9 mouse cellular contexts compared by ENCODE assay signal in the genomic region with DNA sequence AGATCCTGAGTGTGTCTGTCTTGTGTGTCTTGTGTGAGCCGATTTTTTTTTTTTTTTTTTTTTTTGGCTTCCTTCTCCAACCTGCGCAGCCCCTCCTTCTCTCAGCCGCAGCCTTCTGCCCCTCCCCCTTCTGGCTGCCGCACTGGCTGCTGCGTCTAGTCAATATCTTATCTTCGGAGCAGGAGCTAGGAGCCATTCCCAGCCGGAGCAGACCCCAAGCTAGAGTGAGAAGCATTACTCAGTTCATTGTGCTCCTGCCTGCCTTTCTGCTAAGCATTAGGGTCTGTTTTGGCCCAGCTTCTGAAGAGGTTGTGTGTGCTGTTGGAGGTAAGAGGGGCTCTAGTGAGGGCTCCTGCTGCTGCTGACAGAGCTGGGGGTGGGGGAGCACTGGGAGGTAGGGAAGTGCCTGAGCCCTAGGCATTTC. TPM values are rescaled to one million over a fixed set of nuclear protein-coding genes. Genes with fewer than 3 reads are reported as not detected.
DNase-seq lines count a peak whose midpoint lies in the region; ATAC-seq lines count a peak whose summit lies in the region.
"Had no signal": no experiment of that assay in that cellular context is flagged by ENCODE, and none has a peak within 500 bp of the region (broad histone marks: within the 10 kb centered on the region; RNA-seq: fewer than 3 reads in every experiment).

A gene (plus strand): TSS at position 114 of the 424 bp plus-strand sequence.

- no peak within 1 kb of the TSS for H3K27ac ChIP-seq in kidney, embryonic 14.5 days (ENCODE audit: low read depth, low read length)
- H3K27ac ChIP-seq in hindbrain, embryonic 10.5 days: peak within 1 kb of the TSS; percentile 85
- H3K27ac ChIP-seq in limb, embryonic 13.5 days: no peak within 1 kb of the TSS
- H3K27ac ChIP-seq: liver, embryonic 15.5 days had no signal

- no peaks in the 10 kb centered on the region for H3K4me1 ChIP-seq in kidney, embryonic 14.5 days (ENCODE audit: control insufficient read depth, insufficient read depth, low read length)
- H3K4me1 ChIP-seq in hindbrain, embryonic 10.5 days (replicated peaks): peaks cover 28% of the 10 kb centered on the region
- no peaks in the 10 kb centered on the region for H3K4me1 ChIP-seq in limb, embryonic 13.5 days
- H3K4me1 ChIP-seq: liver, embryonic 15.5 days had no signal

- DNase-seq in kidney, adult 9 months: no peak
- peak; percentile 64 for DNase-seq in embryo, embryonic 10 days (ENCODE audit: low spot score)
- peak; percentile 53 for DNase-seq in hindbrain, embryonic 10.5 days (ENCODE audit: low spot score)
- DNase-seq in right cerebral cortex, postnatal 10 days (ENCODE audit: low spot score in 2 of 2): peak; percentile 86
- no peak for DNase-seq in urinary bladder, postnatal 36 days (ENCODE audit: low spot score in 2 of 2)
- no peak for DNase-seq in lung, postnatal 14 days

- WGBS in kidney, embryonic 14.5 days: 2% methylated on average over 7 of the region's 7 CpGs
- WGBS in hindbrain, embryonic 10.5 days: 1% methylated on average over 7 of the region's 7 CpGs
- 4% methylated on average over 7 of the region's 7 CpGs for WGBS in limb, embryonic 13.5 days

- no peak within 1 kb of the TSS for H3K4me3 ChIP-seq in kidney, embryonic 14.5 days (ENCODE audit: low read length)
- peak within 1 kb of the TSS; percentile 48 for H3K4me3 ChIP-seq in hindbrain, embryonic 10.5 days
- H3K4me3 ChIP-seq in limb, embryonic 13.5 days: peak within 1 kb of the TSS; percentile 15
- H3K4me3 ChIP-seq: liver, embryonic 15.5 days had no signal

- H3K27me3 ChIP-seq in kidney, embryonic 14.5 days (ENCODE audit: control insufficient read depth, insufficient read depth, low read length): no peaks in the 10 kb centered on the region
- H3K27me3 ChIP-seq in hindbrain, embryonic 10.5 days (ENCODE audit: insufficient read depth, poor library complexity, severe bottlenecking): no peaks in the 10 kb centered on the region
- H3K27me3 ChIP-seq in limb, embryonic 13.5 days: peaks cover 6% of the 10 kb centered on the region; the same call in 1 of the 2 replicates
- H3K27me3 ChIP-seq: liver, embryonic 15.5 days had no signal

- 0 out of 2 replicates have a peak within 1 kb of the TSS, but pooled peaks have one; percentile 19 for H3K4me2 ChIP-seq in kidney, embryonic 14.5 days (replicated peaks; ENCODE audit: low read depth, low read length)
- peak within 1 kb of the TSS; percentile 49 for H3K4me2 ChIP-seq in limb, embryonic 13.5 days (replicated peaks)
- H3K4me2 ChIP-seq: liver, embryonic 15.5 days had no signal

- H3K9me3 ChIP-seq in kidney, embryonic 14.5 days (ENCODE audit: control insufficient read depth, low read length): no peaks in the 10 kb centered on the region
- no peaks in the 10 kb centered on the region for H3K9me3 ChIP-seq in hindbrain, embryonic 10.5 days
- no peaks in the 10 kb centered on the region for H3K9me3 ChIP-seq in limb, embryonic 13.5 days
- H3K9me3 ChIP-seq: liver, embryonic 15.5 days had no signal

- no peaks in the 10 kb centered on the region for H3K36me3 ChIP-seq in kidney, embryonic 14.5 days (ENCODE audit: control insufficient read depth, insufficient read depth, low read length)
- peaks cover 5% of the 10 kb centered on the region; the same call in 1 of the 2 replicates for H3K36me3 ChIP-seq in hindbrain, embryonic 10.5 days
- no peaks in the 10 kb centered on the region for H3K36me3 ChIP-seq in limb, embryonic 13.5 days
- H3K36me3 ChIP-seq: liver, embryonic 15.5 days had no signal

- ATAC-seq in kidney, embryonic 14.5 days (ENCODE audit: low FRiP score, low TSS enrichment): no peak
- peak; percentile 57; the same call in 1 of the 2 replicates for ATAC-seq in limb, embryonic 13.5 days (ENCODE audit: low FRiP score, low read depth)

- H3K9ac ChIP-seq in kidney, embryonic 14.5 days (ENCODE audit: low read depth, low read length): no peak within 1 kb of the TSS
- H3K9ac ChIP-seq in limb, embryonic 13.5 days: peak within 1 kb of the TSS; percentile 35; the same call in 1 of the 2 replicates
- H3K9ac ChIP-seq: liver, embryonic 15.5 days had no signal

RNA-seq across cellular contexts. Expression of the gene that starts here (rescaled TPM):
- polyA plus RNA-seq in kidney, embryonic 14.5 days (2014; fragmentation: Nextera tagmentation; extraction: Ambion mirVana): 0.09 and 0.53 TPM in 2 replicates
- 5.6 and 17.3 TPM in 2 replicates for polyA plus RNA-seq in hindbrain, embryonic 10.5 days (2016; fragmentation: Nextera tagmentation; extraction: Ambion mirVana)
- 1.2 and 1.4 TPM in 2 replicates for polyA plus RNA-seq in limb, embryonic 13.5 days (2015; fragmentation: Nextera tagmentation; extraction: Ambion mirVana)

Comparison
In these comparisons a context has a peak if more than half of its experiments do, and no peak if none do; other contexts are left out.
1. DNase-seq: peak in embryo, embryonic 10 days (single experiment), hindbrain, embryonic 10.5 days (single experiment) and right cerebral cortex, postnatal 10 days (2 of 2); none in kidney, adult 9 months (single experiment), urinary bladder, postnatal 36 days (0 of 2) and lung, postnatal 14 days (single experiment).